Mouse (Mus musculus): ENCODE measurements around the gene Psma3.

Psma3 gene

DNA sequence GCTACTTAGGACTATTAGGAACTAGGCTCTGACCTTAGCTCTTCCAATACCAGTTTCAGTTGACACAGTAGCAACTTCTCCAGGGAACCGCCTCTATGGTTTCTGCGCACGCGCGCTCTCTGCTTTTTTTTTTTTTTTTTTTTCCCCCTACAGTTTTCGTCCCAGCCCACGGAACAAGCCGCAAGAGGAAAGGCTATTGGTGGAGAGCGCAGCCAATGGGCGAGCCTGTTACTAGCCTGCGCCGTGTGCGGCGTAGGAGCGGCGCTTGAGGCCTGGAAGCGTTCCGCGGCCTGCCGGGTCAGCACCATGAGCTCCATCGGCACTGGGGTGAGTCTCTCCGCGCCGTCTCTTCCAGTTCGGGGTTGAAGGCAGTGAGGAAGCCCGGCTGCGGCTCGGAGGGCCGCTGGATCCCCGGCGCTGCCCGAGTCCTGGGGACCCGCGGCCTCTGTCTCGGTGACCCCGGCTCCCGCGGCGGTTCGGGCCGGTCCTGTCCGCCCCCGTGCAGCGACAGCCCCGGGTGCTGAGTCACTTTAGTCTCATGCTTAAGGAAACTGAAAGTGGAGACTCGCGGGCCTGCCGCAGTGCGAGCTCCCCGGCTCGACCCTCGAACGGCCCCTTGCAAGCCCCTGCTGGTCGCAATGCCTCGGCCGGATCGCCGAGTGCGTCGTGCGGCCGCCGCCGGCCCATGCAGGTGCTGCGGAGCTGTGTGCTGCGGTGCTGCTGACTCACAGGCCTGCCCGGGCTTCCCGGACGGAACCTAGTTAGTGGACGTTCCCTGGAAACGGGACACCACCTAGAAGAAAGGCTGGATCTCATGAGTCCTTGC is at the start of gene Psma3:
Gene Psma3, plus strand, starts transcription at position 181 of the 826 bp plus-strand sequence.
- peak; percentile 98 for DNase-seq (ENCODE audit: low read depth, low spot score)

DNA sequence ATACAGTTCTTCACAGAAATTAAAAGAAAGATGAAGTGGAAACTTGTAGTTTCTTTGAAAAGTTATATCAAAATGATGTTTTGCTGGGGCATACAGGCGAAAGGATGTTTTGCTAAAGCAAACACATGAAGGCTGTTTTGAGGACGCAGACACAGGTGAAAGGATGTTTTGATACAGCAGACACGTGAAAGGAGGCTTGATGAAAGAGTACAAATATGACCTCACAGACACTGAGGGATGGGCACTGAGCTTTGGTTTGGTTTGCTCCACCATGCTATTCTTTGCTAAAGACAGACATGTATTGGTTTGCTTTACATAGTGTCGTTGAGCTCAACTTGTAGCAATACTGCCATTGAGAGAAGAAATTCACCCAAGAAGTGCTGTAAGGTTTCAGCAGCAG is 44.6 kb upstream of the Psma3 start:
- DNase-seq (ENCODE audit: low read depth, low spot score): no peak

GRCm38 (mm10) chr12:70937150-70937549 is 37.3 kb upstream of the Psma3 start:
- peak; percentile 85 for DNase-seq (ENCODE audit: low read depth, low spot score)

DNA sequence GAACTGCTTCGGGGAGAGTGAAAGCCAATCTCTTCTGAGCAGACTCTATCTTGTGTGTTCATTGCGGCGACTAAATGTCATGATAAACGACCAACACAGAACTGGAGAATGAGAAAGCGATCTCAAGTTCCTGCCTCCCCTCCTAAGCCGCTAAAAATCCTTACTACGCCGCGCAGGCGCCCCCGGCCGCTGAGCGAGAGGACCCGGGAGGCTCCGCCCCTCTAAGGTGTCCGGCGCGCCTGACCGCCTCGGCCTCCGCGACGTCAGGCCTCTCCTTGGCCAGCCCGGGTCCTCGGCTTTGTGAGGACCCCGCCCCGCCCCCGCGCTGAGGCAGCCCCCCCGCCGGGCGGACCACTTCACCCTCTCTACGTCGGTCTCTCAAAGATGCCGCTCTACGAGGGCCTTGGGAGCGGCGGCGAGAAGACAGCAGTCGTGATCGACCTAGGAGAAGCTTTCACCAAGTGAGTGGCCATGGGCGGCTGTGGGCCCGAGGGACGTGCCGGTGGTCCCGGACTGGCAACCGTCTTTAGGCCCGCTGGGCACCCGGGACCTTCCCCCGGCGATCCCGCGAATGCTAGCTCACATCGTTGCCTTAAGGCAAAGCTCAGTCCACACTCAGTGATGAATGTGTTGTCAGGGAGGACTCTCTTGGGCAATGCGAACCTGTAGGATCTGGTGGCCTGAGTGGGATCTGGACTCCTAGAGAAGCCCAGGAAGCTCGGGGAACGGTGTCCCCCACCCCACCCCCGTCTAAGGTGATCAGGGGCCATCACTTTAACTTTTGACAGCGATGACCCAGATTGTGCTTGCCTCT is 36.6 kb upstream of the Psma3 start, which contains the start of gene Actr10:
Gene Actr10, plus strand, starts transcription at position 287 of the 814 bp plus-strand sequence.
- peak; percentile 90 for DNase-seq (ENCODE audit: low read depth, low spot score)

GRCm38 (mm10) chr12:70940806-70941205 is 33.6 kb upstream of the Psma3 start:
- no peak for DNase-seq (ENCODE audit: low read depth, low spot score)

- DNase-seq (ENCODE audit: low read depth, low spot score): no peak
Measured at GRCm38 (mm10) chr12:70944181-70944580, 30.2 kb upstream of the Psma3 start.

DNA sequence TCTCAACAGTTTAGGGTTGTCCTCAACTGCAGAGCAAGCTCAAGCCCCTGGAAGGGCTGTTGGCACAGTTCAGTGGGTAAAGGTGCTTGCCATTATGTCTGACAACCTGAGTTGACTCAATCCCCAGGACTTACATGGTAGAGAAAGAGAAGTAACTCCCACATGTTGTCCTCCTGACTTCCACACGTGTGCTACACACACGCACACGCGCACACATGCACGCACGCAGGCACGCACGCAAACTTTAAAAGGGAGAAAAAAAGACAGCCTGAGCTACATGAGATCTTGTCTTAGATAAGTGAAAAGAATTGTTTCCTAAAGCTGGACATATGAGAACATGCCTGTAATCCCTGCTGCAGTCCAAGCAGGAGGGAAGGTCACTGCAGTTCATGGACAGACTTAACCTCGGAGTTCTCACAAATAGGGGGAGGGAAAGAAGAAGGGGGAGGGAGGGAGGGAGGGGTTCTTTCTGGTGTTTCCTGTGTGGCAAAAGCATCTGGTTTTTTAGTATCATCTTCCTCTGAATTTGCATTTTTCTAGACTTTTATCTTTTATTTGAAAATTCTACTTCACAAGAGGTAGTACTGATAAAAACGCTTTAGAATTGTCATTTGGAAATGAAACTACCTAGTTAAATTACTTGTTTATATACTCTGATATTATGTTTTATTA is 27.7 kb upstream of the Psma3 start:
- no peak for DNase-seq (ENCODE audit: low read depth, low spot score)

- DNase-seq (ENCODE audit: low read depth, low spot score): no peak
Measured at GRCm38 (mm10) chr12:70958640-70959039, 15.8 kb upstream of the Psma3 start.

DNA sequence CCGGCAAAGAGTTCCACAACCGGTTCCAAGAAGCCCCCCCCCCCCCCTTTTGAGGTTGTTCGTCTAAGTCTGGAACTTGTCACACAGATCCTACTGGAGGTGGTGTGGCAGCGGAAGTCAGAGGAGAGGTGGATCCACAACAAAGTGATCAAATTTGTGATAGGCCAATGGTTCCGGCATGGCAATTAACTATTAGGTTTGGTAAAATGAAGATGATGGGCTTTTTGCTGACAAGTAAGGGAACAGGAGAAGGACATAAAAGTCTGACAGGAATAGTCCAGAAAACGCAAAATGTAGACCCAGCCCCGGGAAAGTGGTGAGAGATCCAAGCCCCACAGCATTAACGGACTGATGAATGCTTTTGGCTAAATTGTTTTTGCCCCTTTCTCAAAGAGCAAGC is 6.8 kb upstream of the Psma3 start:
- DNase-seq (ENCODE audit: low read depth, low spot score): peak; percentile 12

DNA sequence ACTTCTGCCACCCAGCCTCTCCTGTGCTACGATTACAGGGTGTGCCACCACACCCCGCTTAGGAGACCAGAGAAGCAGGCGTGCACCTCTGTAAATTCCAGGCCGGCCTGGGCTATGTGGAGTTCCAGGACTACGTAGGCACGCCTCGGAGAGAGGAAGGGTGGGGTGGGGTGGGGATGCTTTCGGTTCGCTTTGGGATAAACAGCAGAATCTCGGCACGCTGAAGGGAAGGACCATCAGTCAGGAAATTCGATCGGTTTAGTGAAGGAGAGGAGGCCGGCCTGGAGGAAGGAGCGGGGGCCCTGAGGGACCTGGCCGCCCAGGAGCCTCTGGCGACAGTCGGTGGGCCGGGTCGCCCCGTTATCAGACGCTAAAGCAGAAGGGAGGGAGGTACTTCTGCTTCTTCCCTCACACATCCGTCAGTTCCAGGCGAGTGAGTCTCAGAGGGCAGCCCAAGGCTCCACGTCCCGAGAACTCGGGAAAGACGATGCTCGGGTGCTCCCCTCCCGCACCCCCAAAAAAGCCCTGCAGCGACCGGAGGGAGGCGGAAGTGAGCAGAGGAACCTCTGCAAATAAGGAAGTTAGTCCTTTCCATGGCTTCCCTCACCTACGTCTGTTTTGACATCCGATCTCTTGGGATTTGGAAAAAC is 6.2 kb upstream of the Psma3 start:
- peak; percentile 91 for DNase-seq (ENCODE audit: low read depth, low spot score)

GRCm38 (mm10) chr12:70968791-70969307 is 5.6 kb upstream of the Psma3 start:
- peak; percentile 84 for DNase-seq (ENCODE audit: low read depth, low spot score)

- DNase-seq (ENCODE audit: low read depth, low spot score): peak; percentile 90
Measured at GRCm38 (mm10) chr12:70969485-70970184, 4.8 kb upstream of the Psma3 start.

GRCm38 (mm10) chr12:70973831-70974230 is 590 bp upstream of the Psma3 start:
- peak; percentile 28 for DNase-seq (ENCODE audit: low read depth, low spot score)

- DNase-seq (ENCODE audit: low read depth, low spot score): peak; percentile 37
Measured at GRCm38 (mm10) chr12:70975406-70975805, 985 bp downstream of the Psma3 start.

DNA sequence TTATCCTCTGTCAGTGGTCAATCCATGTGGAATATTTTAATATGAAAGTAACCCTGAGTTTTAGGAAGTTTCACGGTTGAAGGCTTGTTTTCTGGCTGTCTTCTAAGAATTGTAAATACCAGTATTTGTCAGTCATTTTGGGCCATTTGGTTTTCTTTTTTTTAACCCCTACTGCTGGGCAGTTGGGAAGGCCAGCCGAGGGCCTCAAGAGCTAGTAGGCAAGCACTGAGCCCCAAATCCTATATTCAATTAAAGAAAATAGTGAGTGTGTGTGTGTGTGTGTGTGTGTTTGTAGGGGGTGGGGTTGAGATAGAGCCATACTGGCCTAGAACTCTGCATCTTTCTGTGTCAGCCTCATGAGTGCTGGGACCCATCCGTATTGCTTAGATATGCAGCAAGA is 1.5 kb downstream of the Psma3 start:
- no peak for DNase-seq (ENCODE audit: low read depth, low spot score)

- DNase-seq (ENCODE audit: low read depth, low spot score): peak; percentile 22
Measured at GRCm38 (mm10) chr12:70978345-70978744, 3.9 kb downstream of the Psma3 start.

DNA sequence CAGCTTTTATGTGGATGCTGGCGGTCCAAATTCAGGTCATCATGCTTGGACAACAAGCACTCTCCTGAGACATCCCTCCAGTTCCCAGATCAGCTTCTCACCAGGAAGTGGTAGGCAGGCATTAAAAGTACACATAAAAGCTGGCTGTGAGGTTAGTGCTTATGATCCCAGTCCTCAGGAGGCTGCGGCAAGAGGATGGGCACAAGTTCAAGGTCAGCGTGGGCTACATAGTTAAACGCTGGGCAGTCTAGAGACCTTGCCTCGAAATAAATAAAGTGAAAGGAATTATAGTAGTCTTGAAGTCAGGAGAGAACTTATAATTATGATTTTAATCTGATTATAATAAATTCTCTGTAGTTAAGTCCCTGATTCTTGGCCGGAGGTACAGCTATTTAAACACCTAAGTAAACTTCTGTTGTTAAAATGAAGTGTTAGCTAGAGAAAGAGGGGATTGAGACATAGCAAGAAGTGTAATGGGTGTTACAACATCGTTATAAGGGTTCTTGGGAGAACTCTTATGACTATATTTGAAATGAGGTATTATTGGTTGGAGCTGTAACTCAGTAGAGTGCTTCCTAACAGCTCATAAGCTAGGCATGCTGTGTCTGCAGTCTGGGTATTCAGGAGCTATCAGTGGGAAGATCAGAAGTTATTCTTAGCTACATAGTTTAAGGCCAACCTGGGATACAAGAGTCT is 10.6 kb downstream of the Psma3 start:
- no peak for DNase-seq (ENCODE audit: low read depth, low spot score)

DNA sequence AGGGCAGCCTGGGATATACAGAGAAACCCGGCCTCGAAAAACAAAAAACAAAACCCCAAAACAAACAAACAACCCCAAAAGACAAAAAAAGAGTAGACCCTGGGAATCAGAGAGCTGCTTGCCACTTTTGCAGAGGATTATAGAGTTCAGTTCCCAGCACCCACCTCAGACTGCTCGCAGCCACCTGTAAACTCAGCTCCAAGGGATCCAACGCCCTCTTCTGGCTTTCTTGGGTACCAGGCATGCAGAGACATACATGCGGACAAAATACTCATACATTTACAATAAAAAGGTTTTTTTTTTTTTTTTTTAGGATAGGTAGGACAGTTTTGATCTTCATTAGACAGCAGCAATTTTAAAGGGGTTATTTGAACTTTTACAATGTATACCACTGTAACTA is 22.8 kb downstream of the Psma3 start:
- DNase-seq (ENCODE audit: low read depth, low spot score): peak; percentile 69

DNA sequence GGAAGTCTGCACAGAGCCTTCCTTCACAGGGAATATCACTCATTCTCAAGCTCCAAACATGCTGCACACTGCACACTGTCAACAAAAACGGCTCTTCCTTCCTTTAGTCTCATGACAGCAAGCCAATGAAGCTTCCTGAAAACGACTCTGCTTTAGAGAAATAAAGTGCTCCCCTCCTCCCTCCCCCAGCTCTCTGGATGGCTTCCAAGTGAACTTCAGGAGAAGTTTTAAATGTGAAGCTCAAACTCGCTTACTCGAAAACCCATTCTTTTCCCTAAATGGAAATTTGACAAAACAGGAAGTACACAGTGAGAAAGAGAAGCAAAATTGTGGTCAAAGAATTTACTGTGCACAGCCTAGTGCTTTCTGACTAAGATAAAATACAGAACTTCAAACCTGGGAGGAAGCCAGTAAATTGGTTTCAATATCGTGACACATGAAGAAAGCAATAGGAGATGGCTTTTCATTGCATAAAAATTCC is 25.0 kb downstream of the Psma3 start:
- DNase-seq (ENCODE audit: low read depth, low spot score): no peak

- DNase-seq (ENCODE audit: low read depth, low spot score): no peak
Measured at GRCm38 (mm10) chr12:71000344-71000743, 25.9 kb downstream of the Psma3 start.
